Comparison of ENCODE assay signal across 17 mouse cellular contexts in the genomic region with DNA sequence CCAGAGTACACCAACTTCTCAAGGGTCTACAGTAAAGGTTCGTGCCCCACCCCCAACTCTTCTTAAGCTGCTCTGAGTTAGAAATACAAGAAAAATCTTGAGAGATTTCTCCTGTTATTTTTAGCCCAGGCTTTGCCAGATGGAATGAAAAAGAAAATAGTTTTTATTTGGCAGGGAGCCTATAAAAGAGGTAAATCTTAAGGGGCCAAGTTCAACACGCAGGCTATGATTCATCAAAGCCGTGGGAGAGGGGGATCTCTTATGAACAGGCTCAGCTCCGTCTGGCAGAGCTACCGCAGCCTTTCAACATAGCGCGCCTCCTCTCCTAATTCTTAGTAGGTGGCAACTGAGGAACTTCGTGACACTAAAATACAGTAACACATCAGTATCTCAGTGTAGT. TPM values are rescaled to one million over a fixed set of nuclear protein-coding genes. Genes with fewer than 3 reads are reported as not detected.
DNase-seq lines count a peak whose midpoint lies in the region; ATAC-seq and TF ChIP-seq lines count a peak whose summit lies in the region.
"Had no signal": no experiment of that assay in that cellular context is flagged by ENCODE, and none has a peak within 500 bp of the region (broad histone marks: within the 10 kb centered on the region; RNA-seq: fewer than 3 reads in every experiment).

No protein-coding gene starts in this region.

- peaks cover 49% of the 10 kb centered on the region for H3K36me3 ChIP-seq in forebrain, embryonic 11.5 days (ENCODE audit: control insufficient read depth, insufficient read depth, low read length)
- peaks cover 98% of the 10 kb centered on the region for H3K36me3 ChIP-seq in forebrain, embryonic 12.5 days (replicated peaks)
- H3K36me3 ChIP-seq in kidney, postnatal 0 days (ENCODE audit: insufficient read depth, low read length): peaks cover 72% of the 10 kb centered on the region
- peaks cover 41% of the 10 kb centered on the region for H3K36me3 ChIP-seq in stomach, postnatal 0 days (ENCODE audit: control insufficient read depth, insufficient read depth, low read length)

- H3K27ac ChIP-seq in forebrain, embryonic 11.5 days (ENCODE audit: low read depth, low read length): no peak overlapping the region
- H3K27ac ChIP-seq in forebrain, embryonic 12.5 days: no peak overlapping the region
- no peak overlapping the region for H3K27ac ChIP-seq in kidney, postnatal 0 days
- no peak overlapping the region for H3K27ac ChIP-seq in stomach, postnatal 0 days (replicated peaks)
- H3K27ac ChIP-seq: liver, embryonic 15.5 days had no signal

- no peak for TF ChIP-seq CTCF in kidney, postnatal 0 days (IDR thresholded peaks at IDR 0.05; ENCODE audit: low read depth)
- TF ChIP-seq CTCF in stomach, postnatal 0 days (IDR thresholded peaks at IDR 0.05; ENCODE audit: low read depth): no peak

- H3K4me2 ChIP-seq in forebrain, embryonic 11.5 days (ENCODE audit: low read depth, low read length, severe bottlenecking): no peak overlapping the region
- no peak overlapping the region for H3K4me2 ChIP-seq in forebrain, embryonic 12.5 days
- no peak overlapping the region for H3K4me2 ChIP-seq in kidney, postnatal 0 days (ENCODE audit: low read length)
- no peak overlapping the region for H3K4me2 ChIP-seq in stomach, postnatal 0 days (replicated peaks; ENCODE audit: low read depth)
- H3K4me2 ChIP-seq: liver, embryonic 15.5 days; midbrain, embryonic 11.5 days had no signal

- ATAC-seq in forebrain, embryonic 11.5 days (replicated peaks; ENCODE audit: low FRiP score): no peak
- no peak for ATAC-seq in forebrain, embryonic 12.5 days (ENCODE audit: low FRiP score)
- ATAC-seq in kidney, postnatal 0 days (replicated peaks; ENCODE audit: low FRiP score, low read depth): no peak
- ATAC-seq in stomach, postnatal 0 days (ENCODE audit: low FRiP score, low TSS enrichment): no peak

- no peaks in the 10 kb centered on the region for H3K9me3 ChIP-seq in forebrain, embryonic 11.5 days (ENCODE audit: control insufficient read depth, low read length)
- no peaks in the 10 kb centered on the region for H3K9me3 ChIP-seq in forebrain, embryonic 12.5 days
- no peaks in the 10 kb centered on the region for H3K9me3 ChIP-seq in kidney, postnatal 0 days (replicated peaks; ENCODE audit: low read length)
- H3K9me3 ChIP-seq in stomach, postnatal 0 days (ENCODE audit: control insufficient read depth, low read length): no peaks in the 10 kb centered on the region
- H3K9me3 ChIP-seq: liver, embryonic 15.5 days had no signal

- peaks cover 14% of the 10 kb centered on the region for H3K4me1 ChIP-seq in forebrain, embryonic 11.5 days (replicated peaks; ENCODE audit: control insufficient read depth, insufficient read depth, low read length)
- H3K4me1 ChIP-seq in forebrain, embryonic 12.5 days: peaks cover 59% of the 10 kb centered on the region
- H3K4me1 ChIP-seq in kidney, postnatal 0 days (replicated peaks; ENCODE audit: insufficient read depth, low read length): peaks cover 15% of the 10 kb centered on the region
- peaks cover 4% of the 10 kb centered on the region; the same call in 1 of the 2 replicates for H3K4me1 ChIP-seq in stomach, postnatal 0 days (replicated peaks; ENCODE audit: control insufficient read depth, insufficient read depth)

- 89% methylated on average over 8 of the region's 8 CpGs for WGBS in forebrain, embryonic 11.5 days
- 87% methylated on average over 8 of the region's 8 CpGs for WGBS in forebrain, embryonic 12.5 days
- 50% methylated on average over 8 of the region's 8 CpGs for WGBS in kidney, postnatal 0 days
- 31% methylated on average over 8 of the region's 8 CpGs for WGBS in stomach, postnatal 0 days

- DNase-seq in forebrain, embryonic 11.5 days (ENCODE audit: low spot score): peak; percentile 19
- peak; percentile 64 for DNase-seq in kidney, postnatal 0 days (ENCODE audit: low spot score)
- DNase-seq in kidney, postnatal 14 days: no peak
- peak; percentile 40 for DNase-seq in testis, postnatal 10 days (ENCODE audit: low spot score)
- no peak for DNase-seq in testis, postnatal 14 days (ENCODE audit: low spot score)
- DNase-seq in stomach, postnatal 0 days (ENCODE audit: low spot score): peak; percentile 18
- DNase-seq in cerebellum, adult 18-20 months: no peak
- DNase-seq: B cell, adult 2 months; cerebellum, adult 11-12 months; heart, adult 18-20 months; kidney, adult 18-20 months; thymus, postnatal 4 days had no signal

- no peak overlapping the region for H3K4me3 ChIP-seq in forebrain, embryonic 11.5 days (ENCODE audit: low read depth, low read length)
- H3K4me3 ChIP-seq in forebrain, embryonic 12.5 days (replicated peaks): no peak overlapping the region
- H3K4me3 ChIP-seq in kidney, postnatal 0 days (replicated peaks; ENCODE audit: low read depth, low read length): no peak overlapping the region
- no peak overlapping the region for H3K4me3 ChIP-seq in stomach, postnatal 0 days (ENCODE audit: low read depth, low read length)
- H3K4me3 ChIP-seq: liver, embryonic 15.5 days had no signal

- no peak for TF ChIP-seq EP300 in stomach, postnatal 0 days (optimal IDR thresholded peaks at IDR 0.05)

- H3K27me3 ChIP-seq in forebrain, embryonic 11.5 days (ENCODE audit: control insufficient read depth, insufficient read depth, low read length): no peaks in the 10 kb centered on the region
- H3K27me3 ChIP-seq in forebrain, embryonic 12.5 days: no peaks in the 10 kb centered on the region
- H3K27me3 ChIP-seq in kidney, postnatal 0 days (ENCODE audit: insufficient read depth, low read length): no peaks in the 10 kb centered on the region
- no peaks in the 10 kb centered on the region for H3K27me3 ChIP-seq in stomach, postnatal 0 days (ENCODE audit: control insufficient read depth, insufficient read depth, low read length)
- H3K27me3 ChIP-seq: liver, embryonic 15.5 days had no signal

- H3K9ac ChIP-seq in forebrain, embryonic 11.5 days (ENCODE audit: low read length): no peak overlapping the region
- no peak overlapping the region for H3K9ac ChIP-seq in forebrain, embryonic 12.5 days
- no peak overlapping the region for H3K9ac ChIP-seq in kidney, postnatal 0 days (ENCODE audit: low read depth, low read length)
- no peak overlapping the region for H3K9ac ChIP-seq in stomach, postnatal 0 days (ENCODE audit: low read length)
- H3K9ac ChIP-seq: liver, embryonic 15.5 days had no signal

RNA-seq across cellular contexts. Expression of a gene that starts 10.0 kb away (rescaled TPM):
- 433 and 466 TPM in 2 replicates for polyA plus RNA-seq in forebrain, embryonic 11.5 days (2014; fragmentation: Nextera tagmentation; extraction: Ambion mirVana)
- polyA plus RNA-seq in forebrain, embryonic 12.5 days (2016; fragmentation: Nextera tagmentation; extraction: Ambion mirVana): 470 and 492 TPM in 2 replicates
- 78.4 and 81.1 TPM in 2 replicates for polyA plus RNA-seq in kidney, postnatal 0 days (2015; fragmentation: Nextera tagmentation; extraction: Ambion mirVana)
- 29.5 and 34.0 TPM in 2 replicates for polyA plus RNA-seq in stomach, postnatal 0 days (2015; fragmentation: Nextera tagmentation; extraction: Ambion mirVana)

RNA-seq across cellular contexts. Expression of a gene that starts 29.4 kb away (rescaled TPM):
- polyA plus RNA-seq in forebrain, embryonic 11.5 days (2014; fragmentation: Nextera tagmentation; extraction: Ambion mirVana): not detected in 2 replicates
- 0.15 and 0.29 TPM in 2 replicates for polyA plus RNA-seq in forebrain, embryonic 12.5 days (2016; fragmentation: Nextera tagmentation; extraction: Ambion mirVana)
- 0.12 and 0.18 TPM in 2 replicates for polyA plus RNA-seq in kidney, postnatal 0 days (2015; fragmentation: Nextera tagmentation; extraction: Ambion mirVana)
- polyA plus RNA-seq in stomach, postnatal 0 days (2015; fragmentation: Nextera tagmentation; extraction: Ambion mirVana): 0.08 TPM in 1 of 2 replicates, not detected in the other
- polyA plus RNA-seq: embryonic facial prominence, embryonic 11.5 days; liver, embryonic 15.5 days; midbrain, embryonic 11.5 days; neural tube, embryonic 11.5 days had no signal

Comparison
In these comparisons a context has a peak if more than half of its experiments do, and no peak if none do; other contexts are left out.
1. DNase-seq: peak in forebrain, embryonic 11.5 days (single experiment), kidney, postnatal 0 days (single experiment), testis, postnatal 10 days (single experiment) and stomach, postnatal 0 days (single experiment); none in kidney, postnatal 14 days (single experiment), testis, postnatal 14 days (single experiment) and cerebellum, adult 18-20 months (0 of 2).